ENCODE assay signal across 7 mouse cellular contexts in genomic region chr16:55820916-55821570, GRCm38 (mm10). TPM values are rescaled to one million over a fixed set of nuclear protein-coding genes. Genes with fewer than 3 reads are reported as not detected.
DNase-seq lines count a peak whose midpoint lies in the region; ATAC-seq and TF ChIP-seq lines count a peak whose summit lies in the region.

No protein-coding gene starts in this region.

- no peak for TF ChIP-seq EP300 in lung, postnatal 0 days (IDR thresholded peaks at IDR 0.05)

- peak; percentile 66 for DNase-seq in lung, postnatal 0 days (ENCODE audit: low spot score)
- no peak for DNase-seq in lung, adult 18-20 months
- peak; percentile 51 for DNase-seq in thymus, postnatal 14 days
- no peak for DNase-seq in layer of hippocampus, adult 11-12 months (ENCODE audit: low spot score)

- peak overlapping the region; percentile 54 for H3K4me2 ChIP-seq in lung, postnatal 0 days (replicated peaks; ENCODE audit: low read depth, low read length)
- peak overlapping the region; percentile 88 for H3K4me2 ChIP-seq in heart, embryonic 14.5 days (ENCODE audit: low read length)
- peak overlapping the region; percentile 84 for H3K4me2 ChIP-seq in liver, embryonic 16.5 days (ENCODE audit: low read depth, low read length)

- peak overlapping the region; percentile 98 for H3K4me3 ChIP-seq in lung, postnatal 0 days (ENCODE audit: low read depth, low read length)
- H3K4me3 ChIP-seq in bone marrow macrophage, adult 2 months (ENCODE audit: insufficient read depth, low read length): peak overlapping the region; percentile 92
- H3K4me3 ChIP-seq in heart, embryonic 14.5 days (ENCODE audit: control insufficient read depth in 1 of 2, insufficient read depth in 1 of 2, low read depth in 1 of 2, low read length in 2 of 2): peak overlapping the region; percentile 60 to 93
- peak overlapping the region; percentile 79 for H3K4me3 ChIP-seq in liver, embryonic 16.5 days (ENCODE audit: low read depth, low read length)

- no peaks in the 10 kb centered on the region for H3K27me3 ChIP-seq in lung, postnatal 0 days (replicated peaks; ENCODE audit: insufficient read depth, low read length)
- no peaks in the 10 kb centered on the region for H3K27me3 ChIP-seq in heart, embryonic 14.5 days (ENCODE audit: control insufficient read depth, insufficient read depth, low read length)
- peaks cover 17% of the 10 kb centered on the region for H3K27me3 ChIP-seq in liver, embryonic 16.5 days (ENCODE audit: control insufficient read depth, insufficient read depth, low read depth, low read length)

- no peak for TF ChIP-seq CTCF in lung, postnatal 0 days (IDR thresholded peaks at IDR 0.05)
- TF ChIP-seq CTCF in bone marrow macrophage, adult 2 months (IDR thresholded peaks at IDR 0.05; ENCODE audit: low read depth, low read length): no peak

- ATAC-seq in lung, postnatal 0 days: no peak
- ATAC-seq in heart, embryonic 14.5 days (ENCODE audit: insufficient number of reproducible peaks, insufficient read depth, low FRiP score, low read depth): no peak
- ATAC-seq in liver, embryonic 16.5 days (ENCODE audit: low read depth): no peak

- H3K9me3 ChIP-seq in lung, postnatal 0 days (ENCODE audit: low read length): no peaks in the 10 kb centered on the region
- no peaks in the 10 kb centered on the region for H3K9me3 ChIP-seq in heart, embryonic 14.5 days (ENCODE audit: control insufficient read depth, low read length)
- H3K9me3 ChIP-seq in liver, embryonic 16.5 days (replicated peaks; ENCODE audit: control insufficient read depth, low read length): no peaks in the 10 kb centered on the region

- H3K4me1 ChIP-seq in lung, postnatal 0 days (ENCODE audit: insufficient read depth, low read depth, low read length): peaks cover 9% of the 10 kb centered on the region; the same call in 1 of the 2 replicates
- H3K4me1 ChIP-seq in bone marrow macrophage, adult 2 months (ENCODE audit: control insufficient read depth, insufficient read depth, low read length): peaks cover 13% of the 10 kb centered on the region
- peaks cover 8 to 24% of the 10 kb centered on the region in 2 experiments for H3K4me1 ChIP-seq in heart, embryonic 14.5 days (ENCODE audit: control insufficient read depth in 2 of 2, insufficient read depth in 2 of 2, low read length in 2 of 2)
- peaks cover 6% of the 10 kb centered on the region for H3K4me1 ChIP-seq in liver, embryonic 16.5 days (ENCODE audit: control insufficient read depth, low read depth, low read length)

- peaks cover 17% of the 10 kb centered on the region for H3K36me3 ChIP-seq in lung, postnatal 0 days (ENCODE audit: insufficient read depth, low read length)
- H3K36me3 ChIP-seq in heart, embryonic 14.5 days (ENCODE audit: control insufficient read depth, insufficient read depth, low read length): peaks cover 28% of the 10 kb centered on the region
- peaks cover 8% of the 10 kb centered on the region for H3K36me3 ChIP-seq in liver, embryonic 16.5 days (ENCODE audit: control insufficient read depth, insufficient read depth)

- H3K27ac ChIP-seq in lung, postnatal 0 days (ENCODE audit: low read length): peak overlapping the region; percentile 99
- H3K27ac ChIP-seq in bone marrow macrophage, adult 2 months (ENCODE audit: insufficient read depth, low read depth, low read length): peak overlapping the region; percentile 79
- H3K27ac ChIP-seq in heart, embryonic 14.5 days (replicated peaks in 1 of 2; ENCODE audit: control insufficient read depth in 1 of 2, insufficient read depth in 1 of 2, low read depth in 2 of 2, low read length in 2 of 2): peak overlapping the region; percentile 66 to 92
- peak overlapping the region; percentile 77 for H3K27ac ChIP-seq in liver, embryonic 16.5 days (ENCODE audit: low read length)

- no peak for TF ChIP-seq POLR2A in bone marrow macrophage, adult 2 months (IDR thresholded peaks at IDR 0.05; ENCODE audit: borderline replicate concordance, low read depth, low read length)

- H3K9ac ChIP-seq in lung, postnatal 0 days (replicated peaks; ENCODE audit: low read depth): peak overlapping the region; percentile 92
- H3K9ac ChIP-seq in heart, embryonic 14.5 days (ENCODE audit: low read length): peak overlapping the region; percentile 93
- H3K9ac ChIP-seq in liver, embryonic 16.5 days (ENCODE audit: low read depth, low read length): peak overlapping the region; percentile 73

- 3% methylated on average over 20 of the region's 20 CpGs for WGBS in lung, postnatal 0 days
- WGBS in heart, embryonic 14.5 days: 19% methylated on average over 20 of the region's 20 CpGs
- WGBS in liver, embryonic 16.5 days (ENCODE audit: insufficient replicate concordance): 2% methylated on average over 20 of the region's 20 CpGs

RNA-seq across cellular contexts. Expression of gene Nfkbiz, which starts 17.7 kb away (rescaled TPM):
- polyA plus RNA-seq in lung, postnatal 0 days (2015; fragmentation: Nextera tagmentation; extraction: Ambion mirVana): 16.0 and 21.5 TPM in 2 replicates
- 60.3 and 61.0 TPM in 2 replicates for polyA plus RNA-seq in bone marrow macrophage, adult 2 months (2012; ENCODE audit: insufficient read depth, insufficient read length, missing spikeins)
- 2.7 and 3.1 TPM in 2 replicates for polyA plus RNA-seq in heart, embryonic 14.5 days (2014; fragmentation: Nextera tagmentation; extraction: Ambion mirVana)
- polyA plus RNA-seq in liver, embryonic 16.5 days (2015; fragmentation: Nextera tagmentation; extraction: Ambion mirVana): 2.2 and 2.3 TPM in 2 replicates

Comparison
In these comparisons a context has a peak if more than half of its experiments do, and no peak if none do; other contexts are left out.
1. DNase-seq: peak in lung, postnatal 0 days (single experiment) and thymus, postnatal 14 days (single experiment); none in lung, adult 18-20 months (0 of 2) and layer of hippocampus, adult 11-12 months (single experiment).
2. Peak in every context shown above with its lines, with median percentiles within 50 percentile points of each other: H3K27ac ChIP-seq, H3K4me2 ChIP-seq, H3K4me3 ChIP-seq and H3K9ac ChIP-seq.